ENCODE assay signal across 19 mouse cellular contexts in genomic region chr3:138937241-138937640, GRCm38 (mm10).
DNase-seq lines count a peak whose midpoint lies in the region; ATAC-seq and TF ChIP-seq lines count a peak whose summit lies in the region.
"Had no signal": no experiment of that assay in that cellular context is flagged by ENCODE, and none has a peak within 500 bp of the region (broad histone marks: within the 10 kb centered on the region; RNA-seq: fewer than 3 reads in every experiment).

No protein-coding gene starts in this region.

- TF ChIP-seq POLR2A in CH12.LX (IDR thresholded peaks at IDR 0.05; ENCODE audit: low read depth, low read length), result no peak

- in situ Hi-C loops in CH12.LX (cut with MboI; ENCODE audit: low pct_ligation_motif_present, low pct_unique_long_range_greater_than_20kb, low sequenced_read_pairs), result no loop called here

- no peaks in the 10 kb centered on the region for H3K4me1 ChIP-seq in CH12.LX (ENCODE audit: control insufficient read depth in 1 of 2, insufficient read depth in 2 of 2)

- dilution Hi-C loops in CH12.LX (cut with MboI; ENCODE audit: extremely low pct_ligation_motif_present, extremely low pct_unique_long_range_greater_than_20kb, low sequenced_read_pairs), result no loop called here

- no peak overlapping the region for H3K27ac ChIP-seq in CH12.LX (ENCODE audit: insufficient read depth, low read depth)

- no peaks in the 10 kb centered on the region for H3K27me3 ChIP-seq in CH12.LX (replicated peaks)
- H3K27me3 ChIP-seq: Patski had no signal

- peaks cover 5 to 38% of the 10 kb centered on the region in 2 experiments for H3K36me3 ChIP-seq in CH12.LX (replicated peaks in 1 of 2; ENCODE audit: control insufficient read depth in 1 of 2, insufficient read depth in 1 of 2, low read length in 1 of 2)

- peak in 1 of 2 experiments; percentile 50; a peak in 2 of 4 replicates for TF ChIP-seq CTCF in CH12.LX (conservative IDR thresholded peaks at IDR 0.05 in 1 of 2, IDR thresholded peaks at IDR 0.05 in 1 of 2; ENCODE audit: low read depth in 2 of 2, low read length in 2 of 2)

- no peak for TF ChIP-seq EP300 in CH12.LX (IDR thresholded peaks at IDR 0.05; ENCODE audit: low read length)

- H3K4me2 ChIP-seq in CH12.LX (ENCODE audit: insufficient read depth, low read depth, poor library complexity, severe bottlenecking), result no peak overlapping the region

- H3K79me2 ChIP-seq in CH12.LX (replicated peaks; ENCODE audit: control insufficient read depth, extremely low read depth, insufficient read depth, poor library complexity, severe bottlenecking), result no peaks in the 10 kb centered on the region

- peak; percentile 48 for TF ChIP-seq RAD21 in CH12.LX (IDR thresholded peaks at IDR 0.05; ENCODE audit: low read depth, low read length)

- H3K4me3 ChIP-seq in CH12.LX (replicated peaks in 1 of 3; ENCODE audit: low read depth in 2 of 3, low read length in 2 of 3, poor library complexity in 1 of 3), result no peak overlapping the region

- no peak overlapping the region for H3K9ac ChIP-seq in CH12.LX (ENCODE audit: insufficient read depth, low read depth)

- no peaks in the 10 kb centered on the region for H3K9me3 ChIP-seq in CH12.LX (replicated peaks; ENCODE audit: low read length)
- H3K9me3 ChIP-seq: G1E had no signal

- ATAC-seq in frontal cortex, adult (ENCODE audit: low TSS enrichment), result peak; percentile 81
- ATAC-seq: activated CD4-positive, CD25-positive, alpha-beta regulatory T cell, adult 4 months; CD4-positive, CD25-positive, alpha-beta regulatory T cell, adult 4 months; Patski had no signal

- no peak for DNase-seq in frontal cortex, postnatal 14 days (ENCODE audit: low spot score in 2 of 2)
- DNase-seq in CH12.LX (ENCODE audit: extremely low read depth), result no peak
- no peak for DNase-seq in lung, postnatal 10 days
- DNase-seq: adrenal gland, adult 2 months; adrenal gland, adult 8-10 months; adrenal gland, postnatal 10 days; adrenal gland, postnatal 14 days; adrenal gland, postnatal 25 days; adrenal gland, postnatal 36 days; B cell, adult 2 months; cerebellum, adult 11 months; cerebellum, adult 11-12 months; cerebellum, adult 18-20 months; cerebellum, adult 2 months had no signal

TF ChIP-seq in CH12.LX, 34 proteins besides CTCF, POLR2A, EP300 and RAD21:
- TF ChIP-seq RCOR1 (conservative IDR thresholded peaks at IDR 0.05; ENCODE audit: low read depth, low read length) (no peak), CHD1 (IDR thresholded peaks at IDR 0.05; ENCODE audit: low read depth, low read length) (no peak), SMC3 (IDR thresholded peaks at IDR 0.05; ENCODE audit: low read depth, low read length) (peak; percentile 43)
